Mouse (Mus musculus): Measurements from ENCODE around the gene Dnah2. TPM values are rescaled to one million over a fixed set of nuclear protein-coding genes. Genes with fewer than 3 reads are reported as not detected.

Gene Dnah2
- 0.90 and 1.4 TPM in 2 replicates for polyA plus RNA-seq (2011; ENCODE audit: insufficient read depth, insufficient read length, low replicate concordance, missing spikeins)

DNA sequence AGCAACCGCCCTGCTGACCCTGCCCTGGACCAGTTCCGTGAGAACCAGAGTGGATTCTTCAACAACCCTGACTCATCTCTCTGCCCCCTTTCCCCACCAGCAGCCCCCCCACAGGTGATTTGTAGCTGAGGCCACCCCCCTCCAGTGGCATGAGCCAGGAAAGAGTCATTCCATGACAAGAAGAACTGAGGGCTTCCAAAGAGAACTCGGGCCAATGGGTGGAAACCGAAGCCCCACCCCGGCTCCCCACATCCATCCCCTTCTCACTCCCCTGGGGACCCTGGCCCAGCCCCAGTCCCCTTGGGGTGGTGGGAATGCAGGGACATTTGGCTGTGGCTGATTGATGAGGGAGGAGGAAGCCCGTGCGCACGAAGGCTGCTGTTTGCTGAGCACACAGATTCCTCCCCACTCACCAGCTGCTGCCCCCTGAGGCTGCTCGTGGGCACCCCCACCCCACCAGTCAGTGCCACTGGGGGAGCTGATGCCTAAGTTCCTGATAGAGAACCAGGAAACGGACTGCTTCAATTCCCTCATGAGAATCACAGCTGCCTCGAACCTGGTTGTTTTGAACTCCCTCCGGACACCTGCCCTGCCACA is at the start of gene Dnah2:
Dnah2 (minus strand) TSS at position 51 of the 597 bp plus-strand sequence.
- 54% methylated on average over 12 of the region's 12 CpGs for WGBS
- Histone ChIP-seq H3K27ac (ENCODE audit: control insufficient read depth, insufficient read depth, low read depth, low read length, poor library complexity) (no peak within 1 kb of the TSS), H3K4me3 (replicated peaks; ENCODE audit: control insufficient read depth, low read depth, low read length) (no peak within 1 kb of the TSS), H3K4me1 (ENCODE audit: control insufficient read depth, insufficient read depth, low read length) (no peaks in the 10 kb centered on the region; the same call in 1 of the 2 replicates)
- TF ChIP-seq CTCF (IDR thresholded peaks at IDR 0.05; ENCODE audit: control insufficient read depth, insufficient read depth, low read length) (no peak), POLR2A (IDR thresholded peaks at IDR 0.05; ENCODE audit: borderline replicate concordance, control insufficient read depth, low read depth, low read length) (no peak)

DNA sequence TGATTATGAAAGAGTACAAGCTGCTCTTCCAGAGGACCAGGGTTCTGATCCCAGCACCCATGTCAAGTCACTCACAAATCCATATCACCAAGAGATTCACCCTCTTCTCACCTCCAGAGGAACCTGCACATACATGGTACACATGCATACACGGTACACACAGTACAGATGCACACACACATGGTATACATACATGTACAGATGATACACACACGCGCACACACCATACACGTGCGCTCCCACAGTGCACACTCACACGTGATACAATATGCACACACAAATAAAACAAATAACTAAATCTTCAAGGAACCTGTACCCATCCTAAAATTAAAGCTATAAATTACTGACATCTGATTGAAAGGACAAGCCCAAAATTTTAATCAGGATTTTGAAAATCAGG is 45.9 kb upstream of the Dnah2 start:
- Histone ChIP-seq H3K4me1 (ENCODE audit: control insufficient read depth, insufficient read depth, low read length) (no peaks in the 10 kb centered on the region; the same call in 1 of the 2 replicates), H3K4me3 (replicated peaks; ENCODE audit: control insufficient read depth, low read depth, low read length) (no peak overlapping the region), H3K27ac (ENCODE audit: control insufficient read depth, insufficient read depth, low read depth, low read length, poor library complexity) (no peak overlapping the region)
- 90% methylated on average over 6 of the region's 6 CpGs for WGBS
- no peak for TF ChIP-seq POLR2A (IDR thresholded peaks at IDR 0.05; ENCODE audit: borderline replicate concordance, control insufficient read depth, low read depth, low read length)
- no peak for TF ChIP-seq CTCF (IDR thresholded peaks at IDR 0.05; ENCODE audit: control insufficient read depth, insufficient read depth, low read length)

DNA sequence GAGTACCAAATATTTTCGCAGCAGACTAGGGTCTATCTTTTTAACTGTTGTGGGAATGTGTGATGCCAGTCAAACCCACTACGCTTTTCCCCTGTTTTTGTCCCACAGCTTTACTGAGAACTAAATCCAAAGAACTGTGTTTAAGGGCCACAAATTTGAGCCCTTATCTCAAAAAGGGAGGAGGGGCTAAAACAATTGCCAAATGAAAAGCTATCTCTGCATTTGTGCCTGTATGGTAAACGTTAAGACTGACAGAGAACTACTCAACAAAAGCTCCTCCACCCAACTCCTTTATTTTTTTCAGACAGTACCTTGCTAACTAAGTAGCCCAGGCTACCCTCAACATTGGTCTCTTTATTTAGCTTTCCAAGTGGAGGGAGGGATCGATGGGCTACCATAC is 43.9 kb upstream of the Dnah2 start:
- H3K4me1 ChIP-seq (ENCODE audit: control insufficient read depth, insufficient read depth, low read length), result no peaks in the 10 kb centered on the region; the same call in none of the 2 replicates
- no peak overlapping the region for H3K4me3 ChIP-seq (replicated peaks; ENCODE audit: control insufficient read depth, low read depth, low read length)
- TF ChIP-seq CTCF (IDR thresholded peaks at IDR 0.05; ENCODE audit: control insufficient read depth, insufficient read depth, low read length), result no peak
- TF ChIP-seq POLR2A (IDR thresholded peaks at IDR 0.05; ENCODE audit: borderline replicate concordance, control insufficient read depth, low read depth, low read length), result no peak
- no peak overlapping the region for H3K27ac ChIP-seq (ENCODE audit: control insufficient read depth, insufficient read depth, low read depth, low read length, poor library complexity)
- WGBS, result 65% methylated on average over 4 of the region's 4 CpGs

DNA sequence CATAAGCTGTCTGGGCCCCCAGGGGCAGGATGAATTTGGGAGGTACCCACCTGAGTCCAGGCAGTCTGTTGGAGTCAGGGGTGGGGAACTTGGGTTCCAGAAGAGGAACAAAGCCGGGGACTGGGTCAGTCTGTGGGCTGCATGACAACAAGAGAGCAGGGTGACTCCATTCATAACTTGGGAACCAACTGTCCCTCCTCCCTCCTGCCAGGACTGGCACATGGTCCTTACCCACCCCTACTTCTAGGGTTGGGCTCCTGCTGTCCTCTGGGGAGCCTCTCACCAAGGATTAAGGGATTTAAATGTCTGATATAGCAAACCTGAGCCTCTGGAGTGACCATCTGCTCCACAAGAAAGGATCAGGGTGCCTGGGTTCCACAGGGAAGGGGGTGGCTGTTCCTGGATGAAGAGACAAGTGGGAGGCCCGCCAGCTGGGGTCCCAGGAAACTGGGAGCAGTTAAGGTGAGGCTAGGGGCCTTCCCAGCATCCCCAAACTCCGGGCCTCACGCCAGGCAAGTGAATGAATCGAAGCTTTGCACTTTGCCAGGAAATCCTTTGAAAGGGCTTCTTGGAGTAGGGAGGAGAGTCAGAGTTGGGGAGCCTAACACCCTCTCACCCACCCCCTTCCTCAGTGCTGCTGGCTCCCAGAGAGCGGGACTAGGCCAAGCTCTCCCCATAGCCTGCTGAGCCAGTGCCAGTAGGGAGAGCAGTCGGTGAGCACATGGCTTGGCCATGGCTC is 43.2 kb upstream of the Dnah2 start:
- 0 out of 2 replicates have a peak overlapping the region, but pooled peaks have one; percentile 19 for H3K27ac ChIP-seq (ENCODE audit: control insufficient read depth, insufficient read depth, low read depth, low read length, poor library complexity)
- H3K4me1 ChIP-seq (ENCODE audit: control insufficient read depth, insufficient read depth, low read length), result no peaks in the 10 kb centered on the region; the same call in none of the 2 replicates
- H3K4me3 ChIP-seq (replicated peaks; ENCODE audit: control insufficient read depth, low read depth, low read length), result no peak overlapping the region
- TF ChIP-seq POLR2A (IDR thresholded peaks at IDR 0.05; ENCODE audit: borderline replicate concordance, control insufficient read depth, low read depth, low read length) (no peak), CTCF (IDR thresholded peaks at IDR 0.05; ENCODE audit: control insufficient read depth, insufficient read depth, low read length) (no peak)
- WGBS, result 74% methylated on average over 7 of the region's 7 CpGs

DNA sequence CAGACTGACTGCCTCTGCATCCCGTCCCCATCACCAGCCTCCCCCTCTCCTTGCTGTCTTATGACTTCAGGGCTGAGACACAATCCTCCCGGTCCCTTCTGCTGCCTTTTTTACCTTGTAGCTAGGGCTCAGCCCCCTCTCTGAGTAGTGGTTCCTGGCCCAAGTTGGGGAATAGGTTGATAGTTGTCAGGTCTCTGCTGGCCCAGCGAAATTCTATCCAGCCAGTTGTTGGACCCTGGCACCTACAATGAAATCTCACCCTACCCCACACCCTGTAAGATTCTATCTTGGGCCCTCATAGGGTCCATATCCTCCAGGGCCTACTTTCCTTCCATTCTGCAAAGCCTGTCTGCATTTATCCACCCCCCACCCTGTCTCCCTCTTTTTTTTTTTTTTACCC is 42.5 kb upstream of the Dnah2 start:
- no peaks in the 10 kb centered on the region; the same call in none of the 2 replicates for H3K4me1 ChIP-seq (ENCODE audit: control insufficient read depth, insufficient read depth, low read length)
- WGBS, result 82% methylated on average over 3 of the region's 3 CpGs
- no peak overlapping the region for H3K27ac ChIP-seq (ENCODE audit: control insufficient read depth, insufficient read depth, low read depth, low read length, poor library complexity)
- no peak overlapping the region for H3K4me3 ChIP-seq (replicated peaks; ENCODE audit: control insufficient read depth, low read depth, low read length)
- TF ChIP-seq CTCF (IDR thresholded peaks at IDR 0.05; ENCODE audit: control insufficient read depth, insufficient read depth, low read length), result no peak
- no peak for TF ChIP-seq POLR2A (IDR thresholded peaks at IDR 0.05; ENCODE audit: borderline replicate concordance, control insufficient read depth, low read depth, low read length)

DNA sequence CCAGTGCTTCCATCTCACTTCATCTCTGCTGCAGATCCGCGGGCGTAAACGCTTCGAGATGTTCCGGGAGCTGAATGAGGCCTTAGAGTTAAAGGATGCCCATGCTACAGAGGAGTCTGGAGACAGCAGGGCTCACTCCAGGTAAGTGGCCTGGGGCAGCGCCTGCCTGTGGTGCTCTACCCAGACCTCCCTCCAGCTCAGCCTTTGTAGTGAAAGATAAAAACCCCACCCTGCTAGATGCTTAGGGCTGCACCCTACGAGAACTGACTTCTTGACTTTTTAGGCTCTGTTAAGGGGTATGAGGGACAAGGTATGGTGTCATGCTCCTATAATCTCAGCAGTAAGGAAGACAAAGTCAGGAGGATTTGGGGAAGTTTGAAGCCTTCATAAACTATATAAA is 41.7 kb upstream of the Dnah2 start:
- peaks cover 1% of the 10 kb centered on the region for H3K4me1 ChIP-seq (ENCODE audit: control insufficient read depth, insufficient read depth, low read length)
- H3K4me3 ChIP-seq (replicated peaks; ENCODE audit: control insufficient read depth, low read depth, low read length), result no peak overlapping the region
- 87% methylated on average over 8 of the region's 8 CpGs for whole genome bisulfite sequencing

DNA sequence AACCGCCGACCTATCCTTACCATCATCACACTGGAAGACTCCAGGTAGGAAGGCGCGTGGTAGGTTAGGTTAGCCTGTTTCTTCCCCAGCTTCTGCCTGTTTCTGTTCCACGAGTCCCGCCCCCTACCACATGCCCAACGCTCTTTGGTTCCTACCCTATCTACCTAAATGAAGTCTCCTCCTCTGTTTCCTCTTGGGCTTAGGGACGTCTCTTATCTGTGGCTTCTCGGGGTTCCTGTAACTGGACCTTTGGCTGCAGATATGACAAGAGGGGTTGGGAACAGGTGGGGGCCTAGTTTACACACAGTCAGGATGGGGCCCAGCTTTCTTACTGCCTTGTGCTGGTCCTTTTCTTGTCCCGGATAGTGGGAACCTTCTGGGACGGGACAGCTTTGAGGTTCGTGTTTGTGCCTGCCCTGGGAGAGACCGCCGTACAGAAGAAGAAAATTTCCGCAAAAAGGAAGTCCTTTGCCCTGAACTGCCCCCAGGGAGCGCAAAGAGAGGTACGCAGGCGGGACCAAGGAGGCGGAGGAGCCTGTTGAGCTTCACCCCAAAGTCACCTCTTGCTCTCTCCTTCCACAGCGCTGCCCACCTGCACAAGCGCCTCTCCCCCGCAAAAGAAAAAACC is 40.4 kb upstream of the Dnah2 start:
- TF ChIP-seq POLR2A (IDR thresholded peaks at IDR 0.05; ENCODE audit: borderline replicate concordance, control insufficient read depth, low read depth, low read length), result no peak
- no peak for TF ChIP-seq CTCF (IDR thresholded peaks at IDR 0.05; ENCODE audit: control insufficient read depth, insufficient read depth, low read length)
- no peak overlapping the region for H3K4me3 ChIP-seq (replicated peaks; ENCODE audit: control insufficient read depth, low read depth, low read length)
- H3K4me1 ChIP-seq (ENCODE audit: control insufficient read depth, insufficient read depth, low read length), result peaks cover 4% of the 10 kb centered on the region
- H3K27ac ChIP-seq (ENCODE audit: control insufficient read depth, insufficient read depth, low read depth, low read length, poor library complexity), result peak overlapping the region; percentile 68
- WGBS, result 70% methylated on average over 22 of the region's 22 CpGs

More for the DNA sequence above, 41.7 kb upstream of the Dnah2 start:
- TF ChIP-seq POLR2A (IDR thresholded peaks at IDR 0.05; ENCODE audit: borderline replicate concordance, control insufficient read depth, low read depth, low read length), result no peak
- no peak for TF ChIP-seq CTCF (IDR thresholded peaks at IDR 0.05; ENCODE audit: control insufficient read depth, insufficient read depth, low read length)
- H3K27ac ChIP-seq (ENCODE audit: control insufficient read depth, insufficient read depth, low read depth, low read length, poor library complexity), result no peak overlapping the region

DNA sequence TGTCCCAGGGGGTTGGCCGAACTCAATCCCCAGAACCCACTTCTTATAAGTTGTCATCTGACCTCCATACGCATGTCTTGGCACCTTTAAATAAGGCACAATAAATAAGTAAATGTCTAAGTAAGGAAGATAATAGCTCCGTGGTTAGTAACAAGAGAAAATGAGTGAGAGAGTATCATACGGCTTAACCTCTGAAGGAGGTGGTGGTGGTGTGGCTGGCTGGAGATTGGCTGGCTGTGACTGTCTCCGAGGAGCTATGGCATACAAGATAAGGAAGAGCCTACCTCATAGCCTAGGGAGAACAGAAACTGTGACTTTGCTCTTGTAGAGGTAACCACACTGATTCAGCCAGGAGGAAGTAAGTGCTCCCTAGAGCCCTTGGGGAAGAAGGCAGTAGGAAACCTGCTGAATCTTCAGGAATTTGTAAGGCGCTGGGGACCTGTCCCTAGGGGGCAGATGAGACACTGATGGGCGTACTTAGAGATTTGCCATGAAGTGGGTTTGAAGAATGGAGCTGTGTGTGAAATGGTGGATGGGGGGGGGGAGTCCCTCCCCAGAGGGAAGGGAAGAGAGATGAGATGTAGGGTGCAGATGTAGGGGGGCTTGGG is 36.9 kb upstream of the Dnah2 start:
- H3K27ac ChIP-seq (ENCODE audit: control insufficient read depth, insufficient read depth, low read depth, low read length, poor library complexity), result peak overlapping the region; percentile 38
- TF ChIP-seq POLR2A (IDR thresholded peaks at IDR 0.05; ENCODE audit: borderline replicate concordance, control insufficient read depth, low read depth, low read length) (no peak), CTCF (IDR thresholded peaks at IDR 0.05; ENCODE audit: control insufficient read depth, insufficient read depth, low read length) (no peak)
- WGBS, result 30% methylated on average over 7 of the region's 7 CpGs
- peaks cover 4% of the 10 kb centered on the region for H3K4me1 ChIP-seq (ENCODE audit: control insufficient read depth, insufficient read depth, low read length)
- H3K4me3 ChIP-seq (replicated peaks; ENCODE audit: control insufficient read depth, low read depth, low read length), result no peak overlapping the region
